Mouse (Mus musculus) neutrophil, adult 83 days (primary cell): ENCODE results near the gene Vmn1r185. TPM values are rescaled to one million over a fixed set of nuclear protein-coding genes. Genes with fewer than 3 reads are reported as not detected.

Experiments
- total RNA-seq, 2 experiments: library from RNA; stranded (reverse); gene quantifications; one replicate each; pipeline ENCODE4 v1.2.4; 2023

Vmn1r185 gene
- total RNA-seq = not detected

DNA sequence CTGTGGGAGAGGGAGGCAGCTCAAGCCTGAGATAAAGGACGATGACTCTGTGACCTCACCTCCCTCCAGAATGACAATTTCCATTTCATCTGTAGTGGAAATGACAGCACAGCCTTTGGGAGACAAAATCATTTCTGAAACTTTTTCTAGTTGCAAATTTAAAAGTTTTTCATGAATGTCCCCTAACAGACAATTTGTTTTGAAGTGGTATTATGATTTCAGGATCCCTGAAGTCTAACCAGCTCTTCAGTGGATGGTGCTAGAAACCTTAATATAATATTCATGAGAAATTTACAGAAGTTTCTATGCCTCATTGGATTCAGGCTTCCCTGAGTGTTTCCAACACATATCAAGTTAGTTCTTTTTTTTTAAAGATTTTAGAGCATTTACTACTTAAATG is at the start of gene Vmn1r185:
Vmn1r185 (minus strand) TSS at position 101 of the 400 bp plus-strand sequence.

Other genes starting within 250 kb of the Vmn1r185 start
- not detected for gene Nlrp9c, start 214.8 kb downstream of the Vmn1r185 start, total RNA-seq
- gene Nlrp4a, start 183.4 kb downstream of the Vmn1r185 start, total RNA-seq = not detected
- not detected for gene Nlrp9a, start 83.4 kb downstream of the Vmn1r185 start, total RNA-seq
- not detected for gene Cyp2b23, start 68.0 kb upstream of the Vmn1r185 start, total RNA-seq
- not detected for gene Cyp2b19, start 138.7 kb upstream of the Vmn1r185 start, total RNA-seq
- gene Cyp2g1, start 190.4 kb upstream of the Vmn1r185 start, total RNA-seq = not detected
- gene Cyp2a5, start 216.8 kb upstream of the Vmn1r185 start, total RNA-seq = not detected